Mouse (Mus musculus): ENCODE data around the gene Nsf.

Gene Nsf

DNA sequence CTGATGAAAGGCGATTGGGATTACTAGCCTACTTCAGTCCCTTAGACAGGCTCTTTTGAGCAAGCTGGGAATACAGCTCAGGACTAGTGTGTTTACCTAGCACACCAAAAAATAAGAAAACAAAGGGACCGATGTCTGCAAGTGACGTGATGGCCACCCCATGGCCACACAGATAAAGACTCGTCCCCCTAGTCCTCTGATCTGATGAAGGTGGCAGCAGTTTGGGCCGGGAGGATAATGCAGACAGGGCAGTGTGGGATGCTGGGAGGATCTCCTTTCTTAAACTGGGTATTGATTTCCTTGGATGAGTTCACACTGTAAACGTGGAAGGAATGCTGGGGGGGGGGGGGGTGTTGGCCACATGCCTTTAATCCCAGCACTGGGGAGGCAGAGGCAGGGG, 13.0 kb downstream of the Nsf start:
- peak; percentile 64 for DNase-seq

GRCm38 (mm10) chr11:103937976-103938728, 15.7 kb downstream of the Nsf start:
- peak; percentile 57 for DNase-seq

DNA sequence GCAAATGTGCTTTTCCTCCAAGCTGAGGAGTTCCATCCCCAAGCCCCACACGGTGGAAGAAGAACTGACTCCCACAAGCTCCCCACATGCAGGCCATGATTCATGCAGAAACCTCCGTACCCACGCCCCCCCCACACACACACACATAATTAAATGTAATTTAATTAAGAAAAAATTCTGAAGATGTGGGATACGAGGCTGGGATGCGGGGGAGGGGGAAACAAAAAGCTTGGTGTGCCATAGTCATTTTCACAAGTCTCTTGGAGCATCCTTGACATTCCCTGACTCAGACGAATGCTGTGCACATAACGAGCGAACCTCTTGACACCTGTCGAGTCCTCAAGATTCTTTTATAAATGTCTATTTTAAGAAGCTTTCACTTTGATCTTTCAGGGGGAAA, 16.4 kb downstream of the Nsf start:
- DNase-seq, result peak; percentile 75

- DNase-seq, result no peak
These were observed 18.1 kb downstream of the Nsf start for GRCm38 (mm10) chr11:103935717-103936116.

- DNase-seq, result no peak
These were observed 20.0 kb downstream of the Nsf start for GRCm38 (mm10) chr11:103933886-103934285.

GRCm38 (mm10) chr11:103923957-103924356, 29.9 kb downstream of the Nsf start:
- DNase-seq, result no peak

DNA sequence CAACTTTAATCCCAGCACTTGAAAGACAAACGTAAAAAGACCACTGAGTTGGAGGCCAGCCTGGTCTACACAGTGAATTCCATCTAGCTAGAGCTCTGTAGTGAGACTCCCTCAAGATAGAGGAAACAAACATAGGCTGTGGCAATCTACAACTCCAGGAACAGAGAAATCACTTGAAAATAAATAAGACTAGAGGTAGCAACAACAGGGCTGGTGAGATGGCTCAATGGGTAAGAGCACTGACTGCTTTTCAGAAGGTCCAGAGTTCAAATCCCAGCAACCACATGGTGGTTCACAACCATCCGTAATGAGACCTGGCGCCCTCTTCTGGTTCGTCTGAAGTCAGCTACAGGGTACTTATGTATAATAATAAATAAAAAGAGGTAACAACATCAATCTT, 30.6 kb downstream of the Nsf start:
- DNase-seq, result peak; percentile 24

DNA sequence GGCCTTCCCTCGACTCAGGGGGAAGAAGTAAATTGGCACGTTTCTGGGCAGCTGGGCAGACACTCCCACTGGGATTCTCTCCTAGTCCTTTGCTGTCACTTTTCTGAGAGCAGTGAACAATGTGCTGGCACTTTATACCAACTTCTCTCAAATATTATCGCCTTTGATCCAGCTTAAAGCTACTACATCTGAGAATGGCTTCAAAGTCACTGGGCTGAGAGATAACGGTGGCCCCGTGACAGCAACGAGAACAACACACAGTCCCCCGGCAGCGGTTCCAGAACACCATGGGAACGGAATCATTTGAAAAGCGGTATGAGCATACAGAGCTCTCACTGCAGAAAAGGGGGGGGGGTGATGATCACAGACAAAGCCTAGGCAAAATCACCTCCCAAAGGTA, 31.0 kb downstream of the Nsf start:
- peak; percentile 17 for DNase-seq

DNA sequence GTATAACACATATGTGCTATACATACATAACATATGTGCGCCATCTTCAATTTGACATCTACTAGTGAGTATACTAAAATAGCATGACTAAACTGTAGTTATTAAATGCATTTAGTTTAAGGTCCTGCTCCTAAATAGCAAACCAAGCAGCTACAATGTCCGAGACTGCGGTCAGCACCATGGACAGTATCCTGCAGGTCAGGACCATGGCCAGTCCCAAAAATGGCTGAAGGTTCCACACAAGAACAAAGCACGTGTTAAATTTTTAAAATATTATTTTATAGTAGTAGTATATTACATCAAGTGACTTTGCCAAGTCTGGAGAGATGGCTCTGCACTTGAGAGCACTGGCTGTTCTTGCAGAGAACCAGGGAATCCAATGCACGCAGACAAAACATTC, 33.2 kb downstream of the Nsf start:
- DNase-seq, result peak; percentile 46

GRCm38 (mm10) chr11:103916807-103917206, 37.0 kb downstream of the Nsf start:
- DNase-seq, result peak; percentile 52

DNA sequence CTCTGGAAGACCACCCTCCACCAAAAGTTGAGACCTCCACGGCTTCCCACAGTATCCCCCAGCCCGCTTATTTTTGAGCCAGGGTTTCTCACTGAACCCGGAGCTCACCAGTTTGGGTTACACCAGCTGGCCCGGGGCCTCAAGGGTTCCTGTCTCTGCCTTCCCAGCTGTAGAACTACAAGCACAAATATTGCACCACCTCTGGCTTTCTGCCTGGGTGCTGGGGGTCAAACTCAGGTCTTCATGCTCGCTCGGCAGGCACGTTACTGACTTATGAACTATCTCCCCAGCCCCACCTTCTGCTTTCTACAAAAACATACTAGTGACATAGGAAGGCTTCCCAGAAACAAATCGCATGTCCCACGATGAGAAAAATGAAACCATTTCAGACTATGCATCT, 38.2 kb downstream of the Nsf start:
- peak; percentile 79 for DNase-seq

GRCm38 (mm10) chr11:103910993-103911585, 42.8 kb downstream of the Nsf start:
- no peak for DNase-seq

DNA sequence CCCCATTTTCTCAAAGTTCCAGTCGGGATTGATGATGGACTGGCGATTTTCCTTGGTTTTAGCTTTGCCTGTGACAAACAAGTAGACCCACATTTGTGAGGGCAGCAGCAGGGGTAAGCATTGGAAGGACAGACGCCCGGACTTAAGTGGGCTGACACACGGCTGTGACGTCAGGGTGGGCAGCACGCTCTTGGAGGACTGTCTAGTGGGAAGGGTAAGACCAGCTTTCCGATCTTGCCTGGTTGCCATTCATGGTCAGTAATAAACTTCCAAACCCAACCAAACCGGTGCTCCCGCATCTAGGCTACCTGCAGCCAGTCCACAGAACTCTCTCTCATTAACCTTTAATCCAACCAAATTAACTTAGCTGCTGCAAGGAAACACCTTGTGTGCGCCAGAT, 43.3 kb downstream of the Nsf start:
- peak; percentile 82 for DNase-seq

- DNase-seq, result peak; percentile 39
These were observed 44.0 kb downstream of the Nsf start for GRCm38 (mm10) chr11:103909809-103910208.

GRCm38 (mm10) chr11:103909396-103909795, 44.5 kb downstream of the Nsf start:
- DNase-seq, result peak; percentile 45

DNA sequence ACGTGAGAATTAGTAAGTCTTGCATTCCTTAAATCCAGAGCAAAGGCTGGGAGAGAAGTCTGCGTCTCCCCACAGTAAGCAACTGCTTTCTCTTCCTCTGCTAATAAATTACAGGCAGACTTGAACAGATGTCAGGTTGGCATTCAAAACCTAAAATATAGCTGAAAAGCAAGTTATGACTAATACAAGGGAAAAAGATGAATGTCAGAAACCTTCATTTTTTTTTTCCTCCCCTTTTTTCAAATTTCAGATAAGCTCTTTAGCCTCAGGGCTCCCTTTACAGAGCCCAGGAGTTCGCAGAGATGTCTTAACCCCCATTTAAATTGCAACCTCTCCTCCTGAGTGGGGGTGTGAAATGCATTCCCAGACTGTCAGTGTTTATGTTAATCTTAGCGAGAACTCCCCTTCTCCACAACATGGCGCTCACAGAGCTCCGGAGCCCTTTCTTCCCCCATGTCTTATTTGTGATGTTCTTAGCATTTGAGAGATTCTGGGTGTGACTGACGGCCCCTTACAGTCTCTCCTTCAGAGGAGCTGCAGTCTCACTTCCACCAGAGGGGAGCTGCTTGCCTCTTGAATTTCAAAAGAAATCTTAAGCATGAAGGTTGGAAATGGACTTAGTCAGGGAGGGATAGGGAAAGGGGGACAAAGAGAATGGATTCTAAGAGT, 47.7 kb downstream of the Nsf start:
- no peak for DNase-seq

- no peak for DNase-seq
These were observed 48.4 kb downstream of the Nsf start for GRCm38 (mm10) chr11:103905506-103905905.

DNA sequence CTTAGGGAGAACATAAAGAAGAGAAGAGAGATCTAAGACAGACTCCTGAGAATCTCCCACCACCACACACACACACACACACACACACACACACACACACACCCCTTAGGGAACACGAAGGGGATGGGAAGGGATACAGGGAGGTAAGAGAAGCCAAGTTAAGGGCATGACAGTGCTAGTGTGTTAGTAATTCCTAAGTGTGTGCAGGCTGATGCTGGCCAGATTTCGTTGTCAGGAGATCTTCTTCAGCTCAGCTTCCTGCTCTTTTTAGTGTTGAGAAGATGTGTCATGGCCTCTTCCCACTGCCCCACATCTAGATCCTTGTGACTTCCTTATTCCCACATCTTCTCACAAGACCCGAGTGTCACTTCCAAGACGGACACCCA, 52.3 kb downstream of the Nsf start:
- DNase-seq, result no peak

GRCm38 (mm10) chr11:103900803-103901580, 52.9 kb downstream of the Nsf start:
- peak; percentile 95 for DNase-seq

GRCm38 (mm10) chr11:103896966-103897750, 56.7 kb downstream of the Nsf start:
- no peak for DNase-seq

DNA sequence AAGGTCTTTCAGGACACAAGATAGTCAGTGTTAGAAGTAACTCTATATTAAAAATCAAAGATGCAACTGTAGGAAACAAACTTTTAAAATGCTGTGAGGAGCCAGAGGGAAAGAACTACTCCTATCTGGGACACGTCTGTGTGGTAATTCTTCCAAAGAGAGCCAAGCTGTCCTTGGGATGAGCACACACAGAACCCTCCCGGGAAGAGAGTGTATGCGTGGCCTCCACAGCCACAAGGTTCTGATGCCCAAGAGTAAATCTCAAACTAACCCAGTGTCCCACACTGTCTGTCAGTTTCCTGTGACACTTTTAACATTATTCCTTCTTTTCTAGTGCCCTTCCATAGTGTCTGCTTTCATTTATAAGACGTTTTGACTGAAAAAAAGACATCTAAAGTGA, 57.8 kb downstream of the Nsf start:
- DNase-seq, result no peak

DNA sequence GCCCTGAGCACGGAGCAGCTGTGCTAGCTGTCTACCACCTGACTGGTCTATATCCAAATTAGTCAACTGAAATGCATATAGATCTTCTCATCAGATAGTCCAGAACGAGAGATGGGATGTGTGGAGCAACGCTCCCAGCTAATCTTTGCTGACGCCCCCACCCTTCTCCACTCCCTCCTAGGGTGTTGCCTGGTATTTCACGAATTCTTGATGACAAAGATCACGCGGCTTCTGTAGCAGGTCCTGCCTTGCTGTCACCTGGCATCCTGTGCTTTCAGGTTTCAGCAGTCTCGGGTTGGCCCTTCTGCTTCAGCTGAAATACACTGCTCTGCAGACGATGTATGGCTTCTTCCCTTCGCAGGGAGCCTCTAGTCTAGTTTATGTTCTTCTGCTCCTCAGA, 61.0 kb downstream of the Nsf start:
- DNase-seq, result no peak

DNA sequence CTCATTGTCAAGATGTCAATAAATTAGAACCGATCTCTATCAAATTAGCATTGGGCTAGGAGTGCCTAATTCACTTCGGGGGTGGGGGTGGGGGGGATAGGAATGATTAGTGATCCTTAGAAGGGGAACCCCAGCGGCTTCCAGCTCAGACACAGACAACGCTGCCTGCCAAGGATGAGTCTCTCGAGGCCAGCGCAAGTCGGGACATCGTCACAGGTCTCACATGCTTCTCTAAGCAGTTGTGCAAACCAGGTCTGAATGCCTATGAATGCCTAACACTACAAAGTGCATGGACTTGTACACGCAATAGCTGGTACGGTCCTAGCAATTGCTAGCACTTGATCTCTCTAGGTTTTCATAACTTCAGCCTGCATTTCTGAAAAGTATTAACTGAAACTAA, 62.1 kb downstream of the Nsf start:
- DNase-seq, result no peak

Measured in heart, adult 11 months (tissue).